In genomic region chr1:74538650-74539049, GRCm38 (mm10) we compare ENCODE assay signal across 12 mouse cellular contexts. TPM values are rescaled to one million over a fixed set of nuclear protein-coding genes. Genes with fewer than 3 reads are reported as not detected.
A peak's percentile ranks its signal among the peaks of the same experiment; 100 is the strongest.
DNase-seq lines count a peak whose midpoint lies in the region; ATAC-seq and TF ChIP-seq lines count a peak whose summit lies in the region.
"Had no signal": no experiment of that assay in that cellular context is flagged by ENCODE, and none has a peak within 500 bp of the region (broad histone marks: within the 10 kb centered on the region; RNA-seq: fewer than 3 reads in every experiment).

No protein-coding gene starts in this region.

- no peaks in the 10 kb centered on the region for H3K36me3 ChIP-seq in limb, embryonic 15.5 days
- H3K36me3 ChIP-seq: embryonic facial prominence, embryonic 13.5 days had no signal

- intact Hi-C loops in left cerebral cortex, adult 2 months (cut with DNase I), result no loop called here
- intact Hi-C loops in gastrocnemius, adult 2 months (cut with DNase I), result loop anchor here (5.0 kb wide), 1 partner anchor 214 kb away; no protein-coding TSS in a partner anchor

- no peak overlapping the region for H3K27ac ChIP-seq in left cerebral cortex, adult 2 months
- H3K27ac ChIP-seq in gastrocnemius, adult 2 months, result peak overlapping the region; percentile 91
- no peak overlapping the region for H3K27ac ChIP-seq in limb, embryonic 15.5 days
- H3K27ac ChIP-seq: embryonic facial prominence, embryonic 13.5 days had no signal

- H3K27me3 ChIP-seq in limb, embryonic 15.5 days, result no peaks in the 10 kb centered on the region
- H3K27me3 ChIP-seq: embryonic facial prominence, embryonic 13.5 days had no signal

- no peak overlapping the region for H3K4me2 ChIP-seq in limb, embryonic 15.5 days
- H3K4me2 ChIP-seq: embryonic facial prominence, embryonic 13.5 days had no signal

- peak; percentile 10 to 20 for DNase-seq in cerebellum, adult 18-20 months
- no peak for DNase-seq in cerebellum, postnatal 36 days
- DNase-seq in left cerebral cortex, adult 11 months (ENCODE audit: low spot score), result peak; percentile 7
- no peak for DNase-seq in left cerebral cortex, adult 2 months (ENCODE audit: extremely low spot score in 1 of 2, low spot score in 2 of 2)
- peak; percentile 75 for DNase-seq in gastrocnemius, adult 2 months
- DNase-seq in frontal cortex, postnatal 10 days (ENCODE audit: low spot score in 2 of 2), result no peak
- DNase-seq in adrenal gland, adult 2 months, result no peak
- DNase-seq: heart, adult 11 months; thymus, postnatal 4 days had no signal

- H3K4me3 ChIP-seq in left cerebral cortex, adult 2 months, result no peak overlapping the region
- peak overlapping the region; percentile 36 for H3K4me3 ChIP-seq in gastrocnemius, adult 2 months
- H3K4me3 ChIP-seq in limb, embryonic 15.5 days, result no peak overlapping the region
- H3K4me3 ChIP-seq: embryonic facial prominence, embryonic 13.5 days had no signal

- no peaks in the 10 kb centered on the region for H3K9me3 ChIP-seq in limb, embryonic 15.5 days
- H3K9me3 ChIP-seq: embryonic facial prominence, embryonic 13.5 days had no signal

- H3K9ac ChIP-seq in limb, embryonic 15.5 days, result no peak overlapping the region
- H3K9ac ChIP-seq: embryonic facial prominence, embryonic 13.5 days had no signal

- peaks cover 5% of the 10 kb centered on the region; the same call in 1 of the 2 replicates for H3K4me1 ChIP-seq in limb, embryonic 15.5 days

- ATAC-seq in limb, embryonic 15.5 days (ENCODE audit: insufficient number of reproducible peaks, low FRiP score, low TSS enrichment, low read depth), result peak; percentile 55; the same call in 1 of the 2 replicates
- ATAC-seq: midbrain, embryonic 16.5 days had no signal

- no peak for TF ChIP-seq CTCF in left cerebral cortex, adult 2 months (IDR thresholded peaks at IDR 0.05)
- TF ChIP-seq CTCF in gastrocnemius, adult 2 months (IDR thresholded peaks at IDR 0.05), result no peak

RNA-seq across cellular contexts. Expression of gene Plcd4, which starts 4.0 kb away (rescaled TPM):
- 10 to 100 TPM; 16.0 to 16.7 TPM for total RNA-seq in left cerebral cortex, adult 2 months (2021)
- 100 to 1,000 TPM in 1 of 2 experiments, 10 to 100 TPM in 1; 67.8 to 126 TPM for total RNA-seq in gastrocnemius, adult 2 months (2021)
- polyA plus RNA-seq in limb, embryonic 15.5 days (2015; fragmentation: Nextera tagmentation; extraction: Ambion mirVana), result 0.92 and 1.6 TPM in 2 replicates
- total RNA-seq in adrenal gland, adult 2 months (2021), result under 1 TPM; 0.37 to 0.79 TPM
- 0.07 and 0.11 TPM in 2 replicates for polyA plus RNA-seq in adrenal gland, adult 2 months (2012; rRNA removed)

RNA-seq across cellular contexts. Expression of gene Usp37, which starts 5.4 kb away (rescaled TPM):
- total RNA-seq in left cerebral cortex, adult 2 months (2021), result 10 to 100 TPM; 27.9 to 30.7 TPM
- total RNA-seq in gastrocnemius, adult 2 months (2021), result 1 to 10 TPM; 8.7 to 9.0 TPM
- polyA plus RNA-seq in limb, embryonic 15.5 days (2015; fragmentation: Nextera tagmentation; extraction: Ambion mirVana), result 26.3 and 30.5 TPM in 2 replicates
- 10 to 100 TPM; 13.3 to 15.0 TPM for total RNA-seq in adrenal gland, adult 2 months (2021)
- polyA plus RNA-seq in adrenal gland, adult 2 months (2012; rRNA removed), result 2.5 and 4.3 TPM in 2 replicates

RNA-seq across cellular contexts. Expression of gene Cnot9, which starts 32.8 kb away (rescaled TPM):
- 10 to 100 TPM; 26.6 to 27.0 TPM for total RNA-seq in left cerebral cortex, adult 2 months (2021)
- 10 to 100 TPM; 12.0 to 16.3 TPM for total RNA-seq in gastrocnemius, adult 2 months (2021)
- 52.7 and 55.8 TPM in 2 replicates for polyA plus RNA-seq in limb, embryonic 15.5 days (2015; fragmentation: Nextera tagmentation; extraction: Ambion mirVana)
- total RNA-seq in adrenal gland, adult 2 months (2021), result 10 to 100 TPM; 24.0 to 26.7 TPM
- 8.4 and 10.1 TPM in 2 replicates for polyA plus RNA-seq in adrenal gland, adult 2 months (2012; rRNA removed)

RNA-seq across cellular contexts. Expression of gene Zfp142, which starts 49.4 kb away (rescaled TPM):
- total RNA-seq in left cerebral cortex, adult 2 months (2021), result 10 to 100 TPM; 36.1 to 36.7 TPM
- 10 to 100 TPM in 1 of 2 experiments, 1 to 10 TPM in 1; 8.1 to 15.5 TPM for total RNA-seq in gastrocnemius, adult 2 months (2021)
- 7.3 and 7.5 TPM in 2 replicates for polyA plus RNA-seq in limb, embryonic 15.5 days (2015; fragmentation: Nextera tagmentation; extraction: Ambion mirVana)
- 10 to 100 TPM; 13.5 to 16.3 TPM for total RNA-seq in adrenal gland, adult 2 months (2021)
- polyA plus RNA-seq in adrenal gland, adult 2 months (2012; rRNA removed), result 13.2 and 14.6 TPM in 2 replicates

RNA-seq across cellular contexts. Expression of gene Bcs1l, which starts 49.4 kb away (rescaled TPM):
- total RNA-seq in left cerebral cortex, adult 2 months (2021), result 10 to 100 TPM; 22.9 to 23.7 TPM
- total RNA-seq in gastrocnemius, adult 2 months (2021), result 10 to 100 TPM; 16.9 to 26.2 TPM
- polyA plus RNA-seq in limb, embryonic 15.5 days (2015; fragmentation: Nextera tagmentation; extraction: Ambion mirVana), result 14.0 and 16.4 TPM in 2 replicates
- 10 to 100 TPM; 31.4 to 32.1 TPM for total RNA-seq in adrenal gland, adult 2 months (2021)
- polyA plus RNA-seq in adrenal gland, adult 2 months (2012; rRNA removed), result 13.2 and 16.7 TPM in 2 replicates

Comparison
In these comparisons a context has a peak if more than half of its experiments do, and no peak if none do; other contexts are left out.
1. DNase-seq: peak in cerebellum, adult 18-20 months (2 of 2), left cerebral cortex, adult 11 months (single experiment) and gastrocnemius, adult 2 months (single experiment); none in cerebellum, postnatal 36 days (0 of 2), left cerebral cortex, adult 2 months (0 of 2), frontal cortex, postnatal 10 days (0 of 2) and adrenal gland, adult 2 months (single experiment).
2. RNA of gene Plcd4, which starts 4.0 kb away (total RNA-seq): 67.8 to 126 TPM in gastrocnemius, adult 2 months and 16.0 to 16.7 TPM in left cerebral cortex, adult 2 months; 0.37 to 0.79 TPM in adrenal gland, adult 2 months; every median in the first group is over 4 times any median in the second.